Mouse (Mus musculus): ENCODE measurements around the gene Gfra4. TPM values are rescaled to one million over a fixed set of nuclear protein-coding genes. Genes with fewer than 3 reads are reported as not detected.
A peak's percentile ranks its signal among the peaks of the same experiment; 100 is the strongest.

Gfra4 gene
- polyA plus RNA-seq, 1 experiment from 2014 or later: 27.4 TPM

- ATAC-seq (ENCODE audit: low FRiP score, low read depth): 0 out of 2 replicates have a peak, but pooled peaks have one; percentile 45
- peak overlapping the region; percentile 76 for H3K27ac ChIP-seq
- H3K36me3 ChIP-seq: no peaks in the 10 kb centered on the region
- 31% methylated on average over 6 of the region's 6 CpGs for WGBS
- H3K27me3 ChIP-seq: peaks cover 50% of the 10 kb centered on the region
- no peak overlapping the region for H3K9ac ChIP-seq
- no peaks in the 10 kb centered on the region for H3K9me3 ChIP-seq
- H3K4me1 ChIP-seq: peaks cover 56% of the 10 kb centered on the region
- H3K4me3 ChIP-seq: no peak overlapping the region
- peak overlapping the region; percentile 36 for H3K4me2 ChIP-seq (replicated peaks)
These were observed 17.9 kb upstream of the Gfra4 start for GRCm38 (mm10) chr2:131060784-131061183.

GRCm38 (mm10) chr2:131059781-131060540, 17.1 kb upstream of the Gfra4 start:
- H3K9ac ChIP-seq: 0 out of 2 replicates have a peak overlapping the region, but pooled peaks have one; percentile 39
- ATAC-seq (ENCODE audit: low FRiP score, low read depth): peak; percentile 49; the same call in 1 of the 2 replicates
- peaks cover 62% of the 10 kb centered on the region for H3K4me1 ChIP-seq
- 45% methylated on average over 9 of the region's 9 CpGs for WGBS
- H3K4me3 ChIP-seq: no peak overlapping the region
- H3K27me3 ChIP-seq: peaks cover 56% of the 10 kb centered on the region
- no peaks in the 10 kb centered on the region for H3K36me3 ChIP-seq
- H3K4me2 ChIP-seq (replicated peaks): peak overlapping the region; percentile 36
- H3K9me3 ChIP-seq: no peaks in the 10 kb centered on the region
- H3K27ac ChIP-seq: peak overlapping the region; percentile 76

GRCm38 (mm10) chr2:131059377-131059776, 16.5 kb upstream of the Gfra4 start:
- Histone ChIP-seq H3K4me1 (peaks cover 67% of the 10 kb centered on the region), H3K27ac (peak overlapping the region; percentile 76), H3K4me2 (replicated peaks) (peak overlapping the region; percentile 36), H3K9me3 (no peaks in the 10 kb centered on the region), H3K9ac (no peak overlapping the region), H3K36me3 (no peaks in the 10 kb centered on the region), H3K4me3 (no peak overlapping the region), H3K27me3 (peaks cover 56% of the 10 kb centered on the region)
- WGBS: 32% methylated on average over 1 of the region's 1 CpGs
- ATAC-seq (ENCODE audit: low FRiP score, low read depth): no peak

GRCm38 (mm10) chr2:131058672-131059071, 15.8 kb upstream of the Gfra4 start:
- ATAC-seq (ENCODE audit: low FRiP score, low read depth): no peak
- Histone ChIP-seq H3K4me2 (replicated peaks) (no peak overlapping the region), H3K4me3 (no peak overlapping the region), H3K4me1 (peaks cover 74% of the 10 kb centered on the region), H3K27ac (no peak overlapping the region), H3K9me3 (no peaks in the 10 kb centered on the region), H3K9ac (no peak overlapping the region), H3K27me3 (peaks cover 59% of the 10 kb centered on the region), H3K36me3 (no peaks in the 10 kb centered on the region)
- 91% methylated on average over 8 of the region's 8 CpGs for WGBS

GRCm38 (mm10) chr2:131056191-131056590, 13.3 kb upstream of the Gfra4 start:
- peaks cover 61% of the 10 kb centered on the region for H3K4me1 ChIP-seq
- H3K27ac ChIP-seq: no peak overlapping the region
- no peak overlapping the region for H3K4me3 ChIP-seq
- H3K36me3 ChIP-seq: no peaks in the 10 kb centered on the region
- peak overlapping the region; percentile 39 for H3K4me2 ChIP-seq (replicated peaks)
- ATAC-seq (ENCODE audit: low FRiP score, low read depth): no peak
- 0 out of 2 replicates have a peak overlapping the region, but pooled peaks have one; percentile 19 for H3K9ac ChIP-seq
- peaks cover 64% of the 10 kb centered on the region for H3K27me3 ChIP-seq
- 1% methylated on average over 10 of the region's 10 CpGs for WGBS
- no peaks in the 10 kb centered on the region for H3K9me3 ChIP-seq

- Histone ChIP-seq H3K4me2 (replicated peaks) (peak overlapping the region; percentile 39), H3K27me3 (peaks cover 66% of the 10 kb centered on the region), H3K36me3 (no peaks in the 10 kb centered on the region), H3K9me3 (no peaks in the 10 kb centered on the region), H3K9ac (0 out of 2 replicates have a peak overlapping the region, but pooled peaks have one; percentile 19), H3K4me1 (peaks cover 55% of the 10 kb centered on the region), H3K4me3 (0 out of 2 replicates have a peak overlapping the region, but pooled peaks have one; percentile 0), H3K27ac (no peak overlapping the region)
- WGBS: 4% methylated on average over 10 of the region's 10 CpGs
- ATAC-seq (ENCODE audit: low FRiP score, low read depth): no peak
These were observed 12.7 kb upstream of the Gfra4 start for GRCm38 (mm10) chr2:131055631-131056030.

- Histone ChIP-seq H3K9me3 (no peaks in the 10 kb centered on the region), H3K4me3 (peak overlapping the region; percentile 41), H3K4me1 (peaks cover 47% of the 10 kb centered on the region), H3K27ac (no peak overlapping the region), H3K27me3 (peaks cover 70% of the 10 kb centered on the region), H3K4me2 (replicated peaks) (peak overlapping the region; percentile 60), H3K36me3 (no peaks in the 10 kb centered on the region), H3K9ac (peak overlapping the region; percentile 25)
- ATAC-seq (ENCODE audit: low FRiP score, low read depth): no peak
- 4% methylated on average over 21 of the region's 21 CpGs for WGBS
These were observed 11.9 kb upstream of the Gfra4 start for GRCm38 (mm10) chr2:131054646-131055264.

GRCm38 (mm10) chr2:131053851-131054645, 11.2 kb upstream of the Gfra4 start:
- 1% methylated on average over 45 of the region's 45 CpGs for WGBS
- Histone ChIP-seq H3K4me1 (peaks cover 40% of the 10 kb centered on the region), H3K27me3 (peaks cover 70% of the 10 kb centered on the region)

GRCm38 (mm10) chr2:131052862-131053418, 10.1 kb upstream of the Gfra4 start:
- H3K4me2 ChIP-seq (replicated peaks): no peak overlapping the region
- no peak for ATAC-seq (ENCODE audit: low FRiP score, low read depth)
- H3K4me1 ChIP-seq: peaks cover 35% of the 10 kb centered on the region
- H3K36me3 ChIP-seq: no peaks in the 10 kb centered on the region
- H3K27me3 ChIP-seq: peaks cover 69% of the 10 kb centered on the region
- 69% methylated on average over 6 of the region's 6 CpGs for WGBS
- no peak overlapping the region for H3K4me3 ChIP-seq
- H3K9me3 ChIP-seq: no peaks in the 10 kb centered on the region
- no peak overlapping the region for H3K9ac ChIP-seq
- H3K27ac ChIP-seq: no peak overlapping the region

More at GRCm38 (mm10) chr2:131053851-131054645, 11.2 kb upstream of the Gfra4 start:
- peak overlapping the region; percentile 41 for H3K4me3 ChIP-seq
- H3K27ac ChIP-seq: no peak overlapping the region
- ATAC-seq (ENCODE audit: low FRiP score, low read depth): no peak
- peak overlapping the region; percentile 60 for H3K4me2 ChIP-seq (replicated peaks)
- H3K36me3 ChIP-seq: no peaks in the 10 kb centered on the region
- no peaks in the 10 kb centered on the region for H3K9me3 ChIP-seq
- peak overlapping the region; percentile 25 for H3K9ac ChIP-seq

GRCm38 (mm10) chr2:131052043-131052442, 9.2 kb upstream of the Gfra4 start:
- H3K9me3 ChIP-seq: no peaks in the 10 kb centered on the region
- H3K9ac ChIP-seq: no peak overlapping the region
- WGBS: 71% methylated on average over 5 of the region's 5 CpGs
- no peak overlapping the region for H3K4me2 ChIP-seq (replicated peaks)
- H3K27ac ChIP-seq: no peak overlapping the region
- ATAC-seq (ENCODE audit: low FRiP score, low read depth): no peak
- H3K36me3 ChIP-seq: no peaks in the 10 kb centered on the region
- no peak overlapping the region for H3K4me3 ChIP-seq
- peaks cover 39% of the 10 kb centered on the region for H3K4me1 ChIP-seq
- H3K27me3 ChIP-seq: peaks cover 64% of the 10 kb centered on the region

GRCm38 (mm10) chr2:131046025-131046424, 3.1 kb upstream of the Gfra4 start:
- peaks cover 28% of the 10 kb centered on the region for H3K27me3 ChIP-seq
- H3K4me2 ChIP-seq (replicated peaks): no peak overlapping the region
- peaks cover 23% of the 10 kb centered on the region for H3K4me1 ChIP-seq
- no peak for ATAC-seq (ENCODE audit: low FRiP score, low read depth)
- H3K36me3 ChIP-seq: no peaks in the 10 kb centered on the region
- no peak overlapping the region for H3K27ac ChIP-seq
- H3K9ac ChIP-seq: no peak overlapping the region
- H3K4me3 ChIP-seq: no peak overlapping the region
- H3K9me3 ChIP-seq: no peaks in the 10 kb centered on the region
- WGBS: 78% methylated on average over 2 of the region's 2 CpGs

Measured in limb, embryonic 13.5 days (tissue).